Mouse (Mus musculus) CH12.LX (cell line): Measurements from ENCODE around the gene Trp63. TPM values are rescaled to one million over a fixed set of nuclear protein-coding genes. Genes with fewer than 3 reads are reported as not detected.

Experiments used
- DNase-seq: peaks from one replicate; pipeline ENCODE4 v3.0.0-alpha.2; 2013; ENCODE audit errors: extremely low read depth
- H3K27ac ChIP-seq: 2 replicates; pipeline ENCODE4 v1.5.1; 2012; ENCODE audit warnings: low read depth, mild to moderate bottlenecking, control low read depth, moderate library complexity; ENCODE audit not compliant: insufficient read depth
- H3K27me3 ChIP-seq: replicated peaks from 2 replicates; pipeline ENCODE3; 2012; ENCODE audit warnings: inconsistent platforms
- H3K36me3 ChIP-seq, 2 experiments: replicated peaks in 1 of 2; 2 replicates each; pipeline versions ENCODE3 to v1.6.1; 2012; ENCODE audit warnings: inconsistent platforms in 1 of 2, low read length in 1 of 2, mild to moderate bottlenecking in 1 of 2, mixed read lengths in 1 of 2, moderate library complexity in 1 of 2; ENCODE audit not compliant: control insufficient read depth in 1 of 2, insufficient read depth in 1 of 2
- H3K4me1 ChIP-seq, 2 experiments: 2 replicates each; pipeline ENCODE4 v1.6.1; 2012; ENCODE audit warnings: inconsistent platforms in 1 of 2, moderate library complexity in 1 of 2; ENCODE audit not compliant: insufficient read depth in 2 of 2, control insufficient read depth in 1 of 2
- H3K4me2 ChIP-seq: 2 replicates; pipeline ENCODE4 v1.6.1; 2012; ENCODE audit warnings: low read depth, mild to moderate bottlenecking, control low read depth; ENCODE audit not compliant: poor library complexity, insufficient read depth, severe bottlenecking
- H3K4me3 ChIP-seq, 3 experiments: fragments of 150-350 bp in 1 of 3; sonication (generic) in 1 of 3; replicated peaks in 1 of 3; 2 replicates each; pipeline versions ENCODE3 to v1.5.1; 2011 to 2012; ENCODE audit warnings: low read depth in 2 of 3, low read length in 2 of 3, mild to moderate bottlenecking in 2 of 3, moderate library complexity in 2 of 3, control low read depth in 1 of 3, improper control_type of control experiment in 1 of 3, inconsistent platforms in 1 of 3, mixed read lengths in 1 of 3; ENCODE audit not compliant: poor library complexity in 1 of 3
- H3K79me2 ChIP-seq: replicated peaks from 2 replicates; pipeline ENCODE4 v1.6.1; 2012; ENCODE audit warnings: mild to moderate bottlenecking, moderate library complexity; ENCODE audit not compliant: control insufficient read depth, poor library complexity, insufficient read depth, severe bottlenecking; ENCODE audit errors: extremely low read depth
- H3K9ac ChIP-seq: 2 replicates; pipeline ENCODE4 v1.6.1; 2012; ENCODE audit warnings: low read depth, mild to moderate bottlenecking, control low read depth, moderate library complexity; ENCODE audit not compliant: insufficient read depth
- H3K9me3 ChIP-seq: replicated peaks from 2 replicates; pipeline ENCODE3; 2012; ENCODE audit warnings: low read length, inconsistent platforms, mixed read lengths
- BHLHE40 ChIP-seq: IDR thresholded peaks from 2 replicates; pipeline ENCODE4 v1.6.1; 2011; ENCODE audit warnings: mild to moderate bottlenecking, low read depth, low read length, improper control_type of control experiment
- CHD1 ChIP-seq: IDR thresholded peaks from 2 replicates; pipeline ENCODE4 v1.6.1; 2012; ENCODE audit warnings: low read depth, low read length, improper control_type of control experiment, inconsistent platforms
- CHD2 ChIP-seq: IDR thresholded peaks from 2 replicates; pipeline ENCODE4 v1.6.1; 2011; ENCODE audit warnings: low read length, improper control_type of control experiment
- CTCF ChIP-seq, 2 experiments: IDR thresholded peaks in 1 of 2; conservative IDR thresholded peaks in 1 of 2; 2 replicates each; pipeline ENCODE4 v1.5.1; 2011 to 2012; ENCODE audit warnings: low read depth in 2 of 2, low read length in 2 of 2, improper control_type of control experiment in 1 of 2, inconsistent platforms in 1 of 2, mild to moderate bottlenecking in 1 of 2, moderate library complexity in 1 of 2
- E2F4 ChIP-seq: IDR thresholded peaks from 2 replicates; pipeline ENCODE4 v1.6.1; 2011; ENCODE audit warnings: low read depth, low read length, improper control_type of control experiment; ENCODE audit not compliant: insufficient replicate concordance
- ELF1 ChIP-seq: IDR thresholded peaks from 2 replicates; pipeline ENCODE4 v1.6.1; 2014; ENCODE audit warnings: low read depth, mild to moderate bottlenecking, inconsistent platforms, low read length, improper control_type of control experiment
- EP300 ChIP-seq: IDR thresholded peaks from 2 replicates; pipeline ENCODE4 v1.6.1; 2011; ENCODE audit warnings: low read length, improper control_type of control experiment
- ETS1 ChIP-seq: conservative IDR thresholded peaks from 2 replicates; pipeline ENCODE4 v1.6.1; 2012; ENCODE audit warnings: low read depth, mild to moderate bottlenecking, inconsistent platforms, low read length, improper control_type of control experiment, moderate library complexity
- GABPA ChIP-seq: IDR thresholded peaks from 2 replicates; pipeline ENCODE4 v1.6.1; 2012; ENCODE audit warnings: low read depth, low read length, improper control_type of control experiment, inconsistent platforms; ENCODE audit not compliant: insufficient replicate concordance
- HCFC1 ChIP-seq: IDR thresholded peaks from 2 replicates; pipeline ENCODE4 v1.6.1; 2012; ENCODE audit warnings: low read depth, mild to moderate bottlenecking, inconsistent platforms, low read length, improper control_type of control experiment
- IRF4 ChIP-seq: IDR thresholded peaks from 2 replicates; pipeline ENCODE4 v1.6.1; 2014; ENCODE audit warnings: low read depth, mild to moderate bottlenecking, inconsistent platforms, low read length, improper control_type of control experiment
- JUN ChIP-seq: IDR thresholded peaks from 2 replicates; pipeline ENCODE4 v1.6.1; 2011; ENCODE audit warnings: low read depth, mild to moderate bottlenecking, low read length, improper control_type of control experiment, moderate library complexity; ENCODE audit not compliant: insufficient read depth
- JUND ChIP-seq: conservative IDR thresholded peaks from 2 replicates; pipeline ENCODE4 v1.6.1; 2011; ENCODE audit warnings: low read depth, low read length, improper control_type of control experiment
- KAT2A ChIP-seq: IDR thresholded peaks from 2 replicates; pipeline ENCODE4 v1.6.1; 2012; ENCODE audit warnings: low read length, improper control_type of control experiment, inconsistent platforms; ENCODE audit not compliant: insufficient replicate concordance
- MAFK ChIP-seq: IDR thresholded peaks from 2 replicates; pipeline ENCODE4 v1.6.1; 2011; ENCODE audit warnings: low read length, improper control_type of control experiment; ENCODE audit not compliant: insufficient replicate concordance
- MAX ChIP-seq: IDR thresholded peaks from 2 replicates; pipeline ENCODE4 v1.6.1; 2011; ENCODE audit warnings: low read length, improper control_type of control experiment
- MAZ ChIP-seq: IDR thresholded peaks from 2 replicates; pipeline ENCODE4 v1.6.1; 2012; ENCODE audit warnings: low read depth, mild to moderate bottlenecking, inconsistent platforms, low read length, improper control_type of control experiment, moderate library complexity
- MEF2A ChIP-seq: IDR thresholded peaks from 2 replicates; pipeline ENCODE4 v1.6.1; 2014; ENCODE audit warnings: low read depth, mild to moderate bottlenecking, inconsistent platforms, low read length, improper control_type of control experiment, borderline replicate concordance
- MXI1 ChIP-seq: IDR thresholded peaks from 2 replicates; pipeline ENCODE4 v1.6.1; 2011; ENCODE audit warnings: mild to moderate bottlenecking, low read depth, low read length, improper control_type of control experiment
- MYC ChIP-seq: IDR thresholded peaks from 2 replicates; pipeline ENCODE4 v1.6.1; 2011; ENCODE audit warnings: low read depth, mild to moderate bottlenecking, improper control_type of control experiment, low read length
- NELFE ChIP-seq: IDR thresholded peaks from 2 replicates; pipeline ENCODE4 v1.6.1; 2011; ENCODE audit warnings: low read depth, low read length, improper control_type of control experiment
- NRF1 ChIP-seq: IDR thresholded peaks from 2 replicates; pipeline ENCODE4 v1.6.1; 2014; ENCODE audit warnings: low read depth, mild to moderate bottlenecking, inconsistent platforms, low read length, improper control_type of control experiment, moderate library complexity
- PAX5 ChIP-seq: IDR thresholded peaks from 2 replicates; pipeline ENCODE4 v1.6.1; 2012; ENCODE audit warnings: low read length, inconsistent platforms, mixed read lengths
- POLR2A ChIP-seq: IDR thresholded peaks from 2 replicates; pipeline ENCODE4 v1.6.1; 2011; ENCODE audit warnings: low read depth, mild to moderate bottlenecking, improper control_type of control experiment, low read length
- POLR2AphosphoS2 ChIP-seq: IDR thresholded peaks from 2 replicates; pipeline ENCODE4 v1.6.1; 2011; ENCODE audit warnings: low read depth, low read length, improper control_type of control experiment
- RAD21 ChIP-seq: IDR thresholded peaks from 2 replicates; pipeline ENCODE4 v1.6.1; 2011; ENCODE audit warnings: low read depth, mild to moderate bottlenecking, low read length, improper control_type of control experiment, moderate library complexity
- RCOR1 ChIP-seq: conservative IDR thresholded peaks from 2 replicates; pipeline ENCODE4 v1.6.1; 2012; ENCODE audit warnings: low read depth, mild to moderate bottlenecking, inconsistent platforms, low read length, improper control_type of control experiment
- SIN3A ChIP-seq: IDR thresholded peaks from 2 replicates; pipeline ENCODE4 v1.6.1; 2012; ENCODE audit warnings: low read length, improper control_type of control experiment, inconsistent platforms
- SMC3 ChIP-seq: IDR thresholded peaks from 2 replicates; pipeline ENCODE4 v1.6.1; 2011; ENCODE audit warnings: low read depth, low read length, improper control_type of control experiment
- TBP ChIP-seq: conservative IDR thresholded peaks from 2 replicates; pipeline ENCODE4 v1.6.1; 2011; ENCODE audit warnings: low read depth, low read length, improper control_type of control experiment
- TCF12 ChIP-seq: IDR thresholded peaks from 2 replicates; pipeline ENCODE4 v1.6.1; 2014; ENCODE audit warnings: low read depth, mild to moderate bottlenecking, inconsistent platforms, low read length, improper control_type of control experiment
- UBTF ChIP-seq: IDR thresholded peaks from 2 replicates; pipeline ENCODE4 v1.6.1; 2012; ENCODE audit warnings: low read depth, mild to moderate bottlenecking, inconsistent platforms, low read length, improper control_type of control experiment, moderate library complexity
- USF1 ChIP-seq: IDR thresholded peaks from 2 replicates; pipeline ENCODE4 v1.6.1; 2014; ENCODE audit warnings: low read depth, mild to moderate bottlenecking, inconsistent platforms, low read length, improper control_type of control experiment
- USF2 ChIP-seq: conservative IDR thresholded peaks from 2 replicates; pipeline ENCODE4 v1.6.1; 2011; ENCODE audit warnings: low read depth, low read length, improper control_type of control experiment
- ZC3H11A ChIP-seq: IDR thresholded peaks from 2 replicates; pipeline ENCODE4 v1.6.1; 2012; ENCODE audit warnings: low read depth, mild to moderate bottlenecking, inconsistent platforms, low read length, improper control_type of control experiment
- ZKSCAN1 ChIP-seq: IDR thresholded peaks from 2 replicates; pipeline ENCODE4 v1.6.1; 2012; ENCODE audit warnings: low read depth, inconsistent platforms, low read length, improper control_type of control experiment, borderline replicate concordance
- ZMIZ1 ChIP-seq: IDR thresholded peaks from 2 replicates; pipeline ENCODE4 v1.6.1; 2012; ENCODE audit warnings: low read depth, mild to moderate bottlenecking, inconsistent platforms, low read length, improper control_type of control experiment
- ZNF384 ChIP-seq: IDR thresholded peaks from 2 replicates; pipeline ENCODE4 v1.6.1; 2012; ENCODE audit warnings: low read depth, low read length, improper control_type of control experiment, inconsistent platforms
- dilution Hi-C: fragments of 300-500 bp; cut with MboI; formaldehyde crosslinking; loops from 2 replicates; pipeline ENCODE4 v1.14.3; 2020; ENCODE audit warnings: low sequenced_read_pairs; ENCODE audit not compliant: extremely low pct_unique_long_range_greater_than_20kb, extremely low pct_ligation_motif_present
- in situ Hi-C: fragments of 300-500 bp; cut with MboI; formaldehyde crosslinking; loops from 3 replicates; pipeline ENCODE4 v1.14.3; 2019; ENCODE audit warnings: low sequenced_read_pairs, low pct_ligation_motif_present, low pct_unique_long_range_greater_than_20kb, mixed read lengths
- polyA plus RNA-seq: library from polyadenylated mRNA; unstranded; fragments of >175 nt; gene quantifications from 2 replicates; pipeline ENCODE4 v1.2.1, GENCODE M21; 2012; ENCODE audit warnings: low read depth; ENCODE audit not compliant: insufficient read length
- total RNA-seq, 2 experiments: library from RNA; depleted of rRNA; stranded (reverse); fragments of 300-350 nt in 1 of 2; fragments of >200 nt in 1 of 2; gene quantifications; 2 replicates each; pipeline ENCODE4 v1.2.3; 2012 to 2014

The Trp63 gene
- total and polyA plus RNA-seq, 3 experiments = 10.5 to 28.0 (median 20.6) TPM

GRCm38 (mm10) chr16:25706260-25706659 is 22.7 kb downstream of the Trp63 start:
- dilution Hi-C loops (no loop called here), in situ Hi-C loops (no loop called here)
- Histone ChIP-seq H3K36me3 (peaks cover 3 to 7% of the 10 kb centered on the region in 2 experiments), H3K9ac (peak overlapping the region; percentile 74), H3K27ac (peak overlapping the region; percentile 53; the same call in 1 of the 2 replicates), H3K27me3 (no peaks in the 10 kb centered on the region), H3K79me2 (peaks cover 16% of the 10 kb centered on the region), H3K4me2 (peak overlapping the region; percentile 88), H3K9me3 (no peaks in the 10 kb centered on the region), H3K4me3 (no peak overlapping the region), H3K4me1 (peaks cover 3 to 28% of the 10 kb centered on the region in 2 experiments)
- peak; percentile 33; the same call in 1 of the 2 replicates for TF ChIP-seq ETS1
- TF ChIP-seq MAFK = no peak
- no peak; the same call in 1 of the 2 replicates for TF ChIP-seq RAD21
- TF ChIP-seq ZNF384 = peak; percentile 84
- no peak for TF ChIP-seq ZKSCAN1
- TF ChIP-seq CHD2 = 0 out of 2 replicates have a peak, but pooled peaks have one; percentile 24
- no peak for TF ChIP-seq HCFC1
- no peak for TF ChIP-seq USF1
- 0 out of 2 replicates have a peak, but pooled peaks have one; percentile 16 for TF ChIP-seq KAT2A
- TF ChIP-seq SMC3 = no peak
- no peak for TF ChIP-seq PAX5
- TF ChIP-seq ZC3H11A = no peak
- TF ChIP-seq POLR2AphosphoS2 = no peak
- TF ChIP-seq MAX = no peak
- TF ChIP-seq ELF1 = no peak
- TF ChIP-seq NRF1 = no peak
- no peak for TF ChIP-seq SIN3A
- TF ChIP-seq CHD1 = peak; percentile 32; the same call in 1 of the 2 replicates
- TF ChIP-seq NELFE = no peak
- no peak for TF ChIP-seq CTCF (conservative IDR thresholded peaks at IDR 0.05 in 1 of 2, IDR thresholded peaks at IDR 0.05 in 1 of 2; ENCODE audit: low read depth in 2 of 2, low read length in 2 of 2)
- peak; percentile 51; the same call in 1 of the 2 replicates for TF ChIP-seq BHLHE40
- TF ChIP-seq UBTF = no peak
- TF ChIP-seq GABPA = no peak
- no peak for TF ChIP-seq TBP
- TF ChIP-seq ZMIZ1 = no peak
- TF ChIP-seq MAZ = no peak
- TF ChIP-seq IRF4 = peak; percentile 84
- peak; percentile 89 for TF ChIP-seq JUND
- no peak for TF ChIP-seq USF2
- peak; percentile 86 for TF ChIP-seq MEF2A
- peak; percentile 72 for TF ChIP-seq JUN
- peak; percentile 38; the same call in 1 of the 2 replicates for TF ChIP-seq TCF12
- no peak for TF ChIP-seq POLR2A
- no peak for TF ChIP-seq MXI1
- TF ChIP-seq RCOR1 = peak; percentile 66
- peak; percentile 85 for TF ChIP-seq EP300
- 0 out of 2 replicates have a peak, but pooled peaks have one; percentile 35 for TF ChIP-seq E2F4
- peak; percentile 46; the same call in 1 of the 2 replicates for TF ChIP-seq MYC
- peak; percentile 31 for DNase-seq
